Mouse (Mus musculus): ENCODE results near the gene Crlf3.

DNA sequence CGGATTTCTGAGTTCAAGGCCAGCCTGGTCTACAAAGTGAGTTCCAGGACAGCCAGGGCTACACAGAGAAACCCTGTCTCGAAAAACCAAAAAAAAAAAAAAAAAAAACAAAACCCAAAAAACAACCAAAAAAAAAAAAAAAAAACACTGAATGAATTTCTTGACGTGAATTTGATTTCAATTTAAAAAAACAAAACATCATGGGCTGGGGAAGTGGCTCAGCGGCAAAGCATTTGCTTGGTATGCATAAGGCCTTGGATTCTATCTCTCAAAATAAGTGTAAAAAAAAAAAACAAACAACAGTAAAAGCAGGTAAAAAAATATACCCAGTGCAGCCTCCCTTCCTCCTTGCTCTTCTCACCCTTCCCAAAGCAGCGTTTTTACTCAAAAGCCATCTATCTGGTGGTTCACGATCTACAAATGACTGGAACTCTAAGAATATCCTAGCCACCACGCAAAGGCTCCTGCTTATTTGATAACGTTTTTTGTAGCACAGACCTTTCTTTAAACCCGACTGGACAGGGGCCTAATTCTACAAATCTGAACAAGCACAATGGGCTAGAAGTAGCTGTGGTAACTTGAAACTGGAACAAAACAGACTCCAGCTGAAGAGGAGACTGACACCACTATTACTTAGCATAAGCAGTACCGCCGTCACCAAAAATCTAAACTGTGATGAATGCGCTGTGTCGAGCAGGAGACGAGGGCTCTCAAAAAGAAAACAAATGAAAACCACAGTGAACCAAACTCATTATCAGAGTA, 2.8 kb downstream of the Crlf3 start:
- TF ChIP-seq CTCF (conservative IDR thresholded peaks at IDR 0.05; ENCODE audit: low read length): no peak
- no peak for TF ChIP-seq NANOG (IDR thresholded peaks at IDR 0.05; ENCODE audit: borderline replicate concordance, low read length)
- no peak for TF ChIP-seq POU5F1 (IDR thresholded peaks at IDR 0.05; ENCODE audit: borderline replicate concordance, low read length)
